29 mouse cellular contexts compared by ENCODE assay signal in the genomic region with DNA sequence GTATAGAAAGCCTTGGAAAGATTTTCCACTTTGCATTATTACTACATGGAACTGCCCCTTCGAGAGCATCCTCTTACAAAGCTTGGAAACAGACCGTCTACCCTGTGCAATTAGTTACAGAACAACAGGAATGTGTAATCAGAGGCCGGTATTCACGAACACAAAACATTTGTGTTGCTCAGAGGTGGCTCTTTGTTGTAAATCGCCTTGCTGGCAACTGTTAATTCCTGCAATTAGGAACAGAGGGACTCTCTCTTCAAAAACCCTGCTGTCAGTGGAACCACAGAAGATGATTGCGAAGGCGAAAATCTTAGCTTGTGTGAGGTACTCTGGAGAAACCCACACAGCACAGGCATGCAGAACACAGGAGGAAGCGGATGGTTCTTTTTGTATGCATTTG.
A peak's percentile ranks its signal among the peaks of the same experiment; 100 is the strongest.
DNase-seq lines count a peak whose midpoint lies in the region; ATAC-seq and TF ChIP-seq lines count a peak whose summit lies in the region.
"Had no signal": no experiment of that assay in that cellular context is flagged by ENCODE, and none has a peak within 500 bp of the region (broad histone marks: within the 10 kb centered on the region; RNA-seq: fewer than 3 reads in every experiment).

No protein-coding gene starts in this region.

- no peaks in the 10 kb centered on the region for H3K27me3 ChIP-seq in embryonic facial prominence, embryonic 14.5 days (replicated peaks; ENCODE audit: control insufficient read depth, insufficient read depth, low read length)
- no peaks in the 10 kb centered on the region for H3K27me3 ChIP-seq in embryonic facial prominence, embryonic 10.5 days (replicated peaks; ENCODE audit: low read depth, poor library complexity, severe bottlenecking)
- H3K27me3 ChIP-seq in hindbrain, embryonic 13.5 days = no peaks in the 10 kb centered on the region
- no peaks in the 10 kb centered on the region for H3K27me3 ChIP-seq in hindbrain, embryonic 11.5 days (ENCODE audit: control insufficient read depth, insufficient read depth, low read length)
- H3K27me3 ChIP-seq in neural tube, embryonic 13.5 days = no peaks in the 10 kb centered on the region
- H3K27me3 ChIP-seq: embryonic facial prominence, embryonic 13.5 days; hindbrain, embryonic 15.5 days; intestine, embryonic 15.5 days; limb, embryonic 13.5 days; liver, embryonic 12.5 days had no signal

- 38% methylated on average over 8 of the region's 8 CpGs for WGBS in embryonic facial prominence, embryonic 14.5 days
- 43% methylated on average over 8 of the region's 8 CpGs for WGBS in embryonic facial prominence, embryonic 10.5 days
- WGBS in hindbrain, embryonic 13.5 days = 41% methylated on average over 8 of the region's 8 CpGs
- 58% methylated on average over 8 of the region's 8 CpGs for WGBS in hindbrain, embryonic 11.5 days
- WGBS in neural tube, embryonic 13.5 days = 28% methylated on average over 8 of the region's 8 CpGs

- H3K27ac ChIP-seq in embryonic facial prominence, embryonic 14.5 days (replicated peaks; ENCODE audit: low read depth, low read length) = no peak overlapping the region
- no peak overlapping the region for H3K27ac ChIP-seq in embryonic facial prominence, embryonic 10.5 days (replicated peaks)
- H3K27ac ChIP-seq in hindbrain, embryonic 13.5 days = peak overlapping the region; percentile 18; the same call in 1 of the 2 replicates
- no peak overlapping the region for H3K27ac ChIP-seq in hindbrain, embryonic 11.5 days (ENCODE audit: low read depth, low read length)
- H3K27ac ChIP-seq in neural tube, embryonic 13.5 days (replicated peaks) = 0 out of 2 replicates have a peak overlapping the region, but pooled peaks have one; percentile 11
- H3K27ac ChIP-seq in left cerebral cortex, adult 2 months = no peak overlapping the region
- H3K27ac ChIP-seq: embryonic facial prominence, embryonic 13.5 days; hindbrain, embryonic 15.5 days; intestine, embryonic 15.5 days; layer of hippocampus, adult 2 months; limb, embryonic 13.5 days; liver, embryonic 12.5 days; macrophage had no signal

- no peak overlapping the region for H3K9ac ChIP-seq in embryonic facial prominence, embryonic 14.5 days (ENCODE audit: low read depth, low read length)
- no peak overlapping the region for H3K9ac ChIP-seq in hindbrain, embryonic 13.5 days
- H3K9ac ChIP-seq in hindbrain, embryonic 11.5 days (ENCODE audit: low read depth, low read length) = no peak overlapping the region
- H3K9ac ChIP-seq in neural tube, embryonic 13.5 days = no peak overlapping the region
- H3K9ac ChIP-seq: embryonic facial prominence, embryonic 13.5 days; hindbrain, embryonic 15.5 days; intestine, embryonic 15.5 days; limb, embryonic 13.5 days; liver, embryonic 12.5 days; liver, postnatal 0 days had no signal

- H3K4me1 ChIP-seq in embryonic facial prominence, embryonic 14.5 days (ENCODE audit: control insufficient read depth, insufficient read depth, low read length) = no peaks in the 10 kb centered on the region
- 0 out of 2 replicates have a peak, but pooled peaks cover 8% of the 10 kb centered on the region for H3K4me1 ChIP-seq in embryonic facial prominence, embryonic 10.5 days
- peaks cover 8% of the 10 kb centered on the region for H3K4me1 ChIP-seq in hindbrain, embryonic 13.5 days (replicated peaks)
- H3K4me1 ChIP-seq in hindbrain, embryonic 11.5 days (replicated peaks; ENCODE audit: control insufficient read depth, insufficient read depth, low read length) = no peaks in the 10 kb centered on the region
- peaks cover 10% of the 10 kb centered on the region for H3K4me1 ChIP-seq in neural tube, embryonic 13.5 days (replicated peaks)
- H3K4me1 ChIP-seq: embryonic facial prominence, embryonic 13.5 days; hindbrain, embryonic 15.5 days; intestine, embryonic 15.5 days; liver, embryonic 12.5 days had no signal

- H3K4me2 ChIP-seq in embryonic facial prominence, embryonic 14.5 days (ENCODE audit: low read depth, low read length) = no peak overlapping the region
- H3K4me2 ChIP-seq in hindbrain, embryonic 13.5 days = no peak overlapping the region
- H3K4me2 ChIP-seq in hindbrain, embryonic 11.5 days (replicated peaks; ENCODE audit: low read depth, low read length) = no peak overlapping the region
- H3K4me2 ChIP-seq in neural tube, embryonic 13.5 days = no peak overlapping the region
- H3K4me2 ChIP-seq: embryonic facial prominence, embryonic 13.5 days; hindbrain, embryonic 15.5 days; intestine, embryonic 15.5 days; limb, embryonic 13.5 days; liver, embryonic 12.5 days had no signal

- no peaks in the 10 kb centered on the region for H3K9me3 ChIP-seq in embryonic facial prominence, embryonic 14.5 days (ENCODE audit: control insufficient read depth, low read length)
- H3K9me3 ChIP-seq in embryonic facial prominence, embryonic 10.5 days = no peaks in the 10 kb centered on the region
- H3K9me3 ChIP-seq in hindbrain, embryonic 13.5 days = no peaks in the 10 kb centered on the region
- H3K9me3 ChIP-seq in hindbrain, embryonic 11.5 days (ENCODE audit: control insufficient read depth, low read length) = no peaks in the 10 kb centered on the region
- no peaks in the 10 kb centered on the region for H3K9me3 ChIP-seq in neural tube, embryonic 13.5 days
- H3K9me3 ChIP-seq: embryonic facial prominence, embryonic 13.5 days; hindbrain, embryonic 15.5 days; intestine, embryonic 15.5 days; limb, embryonic 13.5 days; liver, embryonic 12.5 days had no signal

- intact Hi-C loops in left cerebral cortex, adult 2 months (cut with DNase I) = no loop called here

- no peak for ATAC-seq in embryonic facial prominence, embryonic 14.5 days (ENCODE audit: low read depth)
- ATAC-seq in hindbrain, embryonic 13.5 days (ENCODE audit: low FRiP score) = no peak
- no peak for ATAC-seq in hindbrain, embryonic 11.5 days (ENCODE audit: low FRiP score)
- no peak for ATAC-seq in neural tube, embryonic 13.5 days (ENCODE audit: low read depth)
- ATAC-seq: intestine, embryonic 15.5 days; liver, embryonic 12.5 days; liver, postnatal 0 days; Patski had no signal

- no peak overlapping the region for H3K4me3 ChIP-seq in embryonic facial prominence, embryonic 14.5 days (ENCODE audit: low read depth, low read length)
- no peak overlapping the region for H3K4me3 ChIP-seq in embryonic facial prominence, embryonic 10.5 days
- H3K4me3 ChIP-seq in hindbrain, embryonic 13.5 days = no peak overlapping the region
- no peak overlapping the region for H3K4me3 ChIP-seq in hindbrain, embryonic 11.5 days (ENCODE audit: low read depth, low read length)
- no peak overlapping the region for H3K4me3 ChIP-seq in neural tube, embryonic 13.5 days
- no peak overlapping the region for H3K4me3 ChIP-seq in left cerebral cortex, adult 2 months
- H3K4me3 ChIP-seq: embryonic facial prominence, embryonic 13.5 days; erythroblast, embryonic 14.5 days; hindbrain, embryonic 15.5 days; intestine, embryonic 15.5 days; layer of hippocampus, adult 2 months; limb, embryonic 13.5 days; liver, embryonic 12.5 days had no signal

- no peak for TF ChIP-seq CTCF in left cerebral cortex, adult 2 months (IDR thresholded peaks at IDR 0.05)

- peak; percentile 28 for DNase-seq in embryonic facial prominence, embryonic 14.5 days (ENCODE audit: low spot score)
- no peak for DNase-seq in embryonic facial prominence, embryonic 10.5 days (ENCODE audit: low spot score)
- no peak for DNase-seq in hindbrain, embryonic 11.5 days (ENCODE audit: low spot score)
- DNase-seq in neural tube, embryonic 10.5 days (ENCODE audit: extremely low spot score, low spot score) = no peak
- no peak for DNase-seq in lung, postnatal 4 days
- DNase-seq in left cerebral cortex, adult 2 months (ENCODE audit: extremely low spot score in 1 of 2, low spot score in 2 of 2) = no peak
- DNase-seq: adrenal gland, postnatal 10 days; cerebellum, adult 11-12 months; cerebellum, adult 9-11 months; embryo, embryonic 11 days; gastrocnemius, postnatal 14 days; heart, postnatal 14 days; kidney, adult 2 months; kidney, postnatal 36 days; liver, postnatal 0 days; thymus, adult 2 months; thymus, postnatal 36 days had no signal

- H3K36me3 ChIP-seq in embryonic facial prominence, embryonic 14.5 days (ENCODE audit: control insufficient read depth, insufficient read depth, low read length) = no peaks in the 10 kb centered on the region
- no peaks in the 10 kb centered on the region for H3K36me3 ChIP-seq in embryonic facial prominence, embryonic 10.5 days (replicated peaks)
- H3K36me3 ChIP-seq in hindbrain, embryonic 13.5 days = no peaks in the 10 kb centered on the region
- H3K36me3 ChIP-seq in hindbrain, embryonic 11.5 days (ENCODE audit: control insufficient read depth, insufficient read depth, low read length) = no peaks in the 10 kb centered on the region
- no peaks in the 10 kb centered on the region for H3K36me3 ChIP-seq in neural tube, embryonic 13.5 days
- H3K36me3 ChIP-seq: embryonic facial prominence, embryonic 13.5 days; G1E; hindbrain, embryonic 15.5 days; intestine, embryonic 15.5 days; limb, embryonic 13.5 days; liver, embryonic 12.5 days had no signal

Comparison
In these comparisons a context has a peak if more than half of its experiments do, and no peak if none do; other contexts are left out.
1. H3K27ac ChIP-seq: peak in hindbrain, embryonic 13.5 days (single experiment) and neural tube, embryonic 13.5 days (single experiment); none in embryonic facial prominence, embryonic 14.5 days (single experiment), embryonic facial prominence, embryonic 10.5 days (single experiment), hindbrain, embryonic 11.5 days (single experiment) and left cerebral cortex, adult 2 months (single experiment).